Mouse (Mus musculus) E14TG2a.4 (cell line): ENCODE measurements around the gene Zfhx3.

Experiments
- CTCF ChIP-seq: conservative IDR thresholded peaks from 2 replicates; pipeline ENCODE4 v1.5.1; 2014; ENCODE audit warnings: low read length
- NANOG ChIP-seq: IDR thresholded peaks from 2 replicates; pipeline ENCODE4 v1.6.1; 2014; ENCODE audit warnings: borderline replicate concordance, low read length, mixed read lengths
- POU5F1 ChIP-seq: IDR thresholded peaks from 2 replicates; pipeline ENCODE4 v1.6.1; 2014; ENCODE audit warnings: low read length, borderline replicate concordance

DNA sequence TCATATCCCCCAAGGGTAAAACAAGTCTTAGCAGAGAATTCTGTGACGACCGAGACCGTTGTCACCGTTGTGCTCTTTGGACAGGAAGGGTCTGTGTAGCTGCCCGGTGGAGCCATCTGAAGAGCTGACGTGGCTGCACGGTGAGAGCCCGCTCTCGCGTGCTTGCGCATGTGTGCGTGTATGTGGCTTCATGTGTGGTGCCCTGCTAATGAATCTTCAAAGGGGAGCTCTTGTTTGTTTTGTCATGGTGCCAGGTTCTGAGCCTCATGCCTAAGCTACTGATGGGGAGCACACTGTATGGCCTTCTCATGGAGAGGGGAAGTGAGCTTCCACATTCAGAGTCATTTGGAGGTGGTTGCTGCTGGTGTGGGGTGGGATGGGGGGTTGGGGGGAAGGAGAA, 835.6 kb downstream of the Zfhx3 start:
- no peak for TF ChIP-seq CTCF
- TF ChIP-seq POU5F1 = no peak
- no peak for TF ChIP-seq NANOG
